26 mouse cellular contexts compared by ENCODE assay signal in genomic region chr13:44569241-44569778, GRCm38 (mm10).
DNase-seq lines count a peak whose midpoint lies in the region; ATAC-seq and TF ChIP-seq lines count a peak whose summit lies in the region.
"Had no signal": no experiment of that assay in that cellular context is flagged by ENCODE, and none has a peak within 500 bp of the region (broad histone marks: within the 10 kb centered on the region; RNA-seq: fewer than 3 reads in every experiment).

No protein-coding gene starts in this region.

- DNase-seq in gastrocnemius, adult 18-20 months (ENCODE audit: low spot score), result peak; percentile 42
- DNase-seq in gastrocnemius, adult 8-10 months (ENCODE audit: low spot score in 2 of 2), result no peak
- DNase-seq in kidney, adult 9 months, result peak; percentile 43
- no peak for DNase-seq in kidney, adult 18-20 months
- DNase-seq in adipocyte (ENCODE audit: low spot score), result peak; percentile 39
- DNase-seq in lung, adult 2 months, result peak; percentile 16
- DNase-seq in adrenal gland, postnatal 14 days, result no peak
- no peak for DNase-seq in forebrain, postnatal 0 days
- DNase-seq: adrenal gland, postnatal 25 days; cerebellum, adult 18-20 months; cerebellum, postnatal 36 days; gastrocnemius, postnatal 14 days; liver, postnatal 0 days; right cerebral cortex, adult 18-20 months; spleen, adult 18-20 months; thymus, adult 2 months had no signal

- H3K36me3 ChIP-seq in forebrain, postnatal 0 days (ENCODE audit: insufficient read depth), result no peaks in the 10 kb centered on the region
- H3K36me3 ChIP-seq: embryonic facial prominence, embryonic 10.5 days; heart, embryonic 15.5 days; hindbrain, embryonic 13.5 days; intestine, embryonic 15.5 days; limb, embryonic 12.5 days; stomach, embryonic 15.5 days had no signal

- TF ChIP-seq CTCF in lung, adult 2 months (IDR thresholded peaks at IDR 0.05; ENCODE audit: insufficient read depth, low read length), result no peak
- no peak for TF ChIP-seq CTCF in forebrain, postnatal 0 days (IDR thresholded peaks at IDR 0.05; ENCODE audit: low read depth)

- no peak overlapping the region for H3K4me2 ChIP-seq in forebrain, postnatal 0 days (ENCODE audit: low read depth)
- H3K4me2 ChIP-seq: heart, embryonic 15.5 days; hindbrain, embryonic 13.5 days; intestine, embryonic 15.5 days; limb, embryonic 12.5 days; stomach, embryonic 15.5 days had no signal

- no peaks in the 10 kb centered on the region for H3K27me3 ChIP-seq in forebrain, postnatal 0 days (ENCODE audit: insufficient read depth, low read length)
- H3K27me3 ChIP-seq: CH12.LX; heart, embryonic 15.5 days; hindbrain, embryonic 13.5 days; intestine, embryonic 15.5 days; limb, embryonic 12.5 days; stomach, embryonic 15.5 days had no signal

- H3K4me3 ChIP-seq in lung, adult 2 months (replicated peaks; ENCODE audit: extremely low read depth, low read depth, low read length), result no peak overlapping the region
- H3K4me3 ChIP-seq in forebrain, postnatal 0 days (ENCODE audit: low read depth, low read length), result no peak overlapping the region
- H3K4me3 ChIP-seq: embryonic facial prominence, embryonic 10.5 days; erythroblast, embryonic 14.5 days; heart, embryonic 15.5 days; hindbrain, embryonic 13.5 days; intestine, embryonic 15.5 days; layer of hippocampus, adult 2 months; limb, embryonic 12.5 days; stomach, embryonic 15.5 days had no signal

- WGBS in lung, adult 2 months, result 43% methylated on average over 3 of the region's 3 CpGs
- 78% methylated on average over 3 of the region's 3 CpGs for WGBS in forebrain, postnatal 0 days

- H3K27ac ChIP-seq in forebrain, postnatal 0 days (ENCODE audit: low read depth, low read length), result no peak overlapping the region
- H3K27ac ChIP-seq: embryonic facial prominence, embryonic 10.5 days; heart, embryonic 15.5 days; hindbrain, embryonic 13.5 days; intestine, embryonic 15.5 days; layer of hippocampus, adult 2 months; limb, embryonic 12.5 days; stomach, embryonic 15.5 days had no signal

- 0 out of 2 replicates have a peak, but pooled peaks cover 4% of the 10 kb centered on the region for H3K9me3 ChIP-seq in forebrain, postnatal 0 days (ENCODE audit: low read length)
- H3K9me3 ChIP-seq: embryonic facial prominence, embryonic 10.5 days; heart, embryonic 15.5 days; hindbrain, embryonic 13.5 days; intestine, embryonic 15.5 days; stomach, embryonic 15.5 days had no signal

- H3K4me1 ChIP-seq in lung, adult 2 months (ENCODE audit: control insufficient read depth, insufficient read depth, low read length), result peaks cover 3% of the 10 kb centered on the region; the same call in 1 of the 2 replicates
- no peaks in the 10 kb centered on the region for H3K4me1 ChIP-seq in forebrain, postnatal 0 days (ENCODE audit: insufficient read depth)
- H3K4me1 ChIP-seq: hindbrain, embryonic 13.5 days; intestine, embryonic 15.5 days; stomach, embryonic 15.5 days had no signal

- no peak overlapping the region for H3K9ac ChIP-seq in forebrain, postnatal 0 days
- H3K9ac ChIP-seq: heart, embryonic 15.5 days; hindbrain, embryonic 13.5 days; intestine, embryonic 15.5 days; limb, embryonic 12.5 days; liver, postnatal 0 days; stomach, embryonic 15.5 days had no signal

- TF ChIP-seq POLR2A in lung, adult 2 months (IDR thresholded peaks at IDR 0.05; ENCODE audit: borderline replicate concordance, extremely low read depth, low read depth, low read length), result no peak

- ATAC-seq in forebrain, postnatal 0 days, result no peak
- ATAC-seq: forebrain, embryonic 16.5 days; intestine, embryonic 15.5 days; liver, postnatal 0 days had no signal

Comparison
In these comparisons a context has a peak if more than half of its experiments do, and no peak if none do; other contexts are left out.
1. DNase-seq: peak in gastrocnemius, adult 18-20 months (single experiment), kidney, adult 9 months (single experiment), adipocyte (single experiment) and lung, adult 2 months (single experiment); none in gastrocnemius, adult 8-10 months (0 of 2), kidney, adult 18-20 months (single experiment), adrenal gland, postnatal 14 days (single experiment) and forebrain, postnatal 0 days (single experiment).